In the genomic region with DNA sequence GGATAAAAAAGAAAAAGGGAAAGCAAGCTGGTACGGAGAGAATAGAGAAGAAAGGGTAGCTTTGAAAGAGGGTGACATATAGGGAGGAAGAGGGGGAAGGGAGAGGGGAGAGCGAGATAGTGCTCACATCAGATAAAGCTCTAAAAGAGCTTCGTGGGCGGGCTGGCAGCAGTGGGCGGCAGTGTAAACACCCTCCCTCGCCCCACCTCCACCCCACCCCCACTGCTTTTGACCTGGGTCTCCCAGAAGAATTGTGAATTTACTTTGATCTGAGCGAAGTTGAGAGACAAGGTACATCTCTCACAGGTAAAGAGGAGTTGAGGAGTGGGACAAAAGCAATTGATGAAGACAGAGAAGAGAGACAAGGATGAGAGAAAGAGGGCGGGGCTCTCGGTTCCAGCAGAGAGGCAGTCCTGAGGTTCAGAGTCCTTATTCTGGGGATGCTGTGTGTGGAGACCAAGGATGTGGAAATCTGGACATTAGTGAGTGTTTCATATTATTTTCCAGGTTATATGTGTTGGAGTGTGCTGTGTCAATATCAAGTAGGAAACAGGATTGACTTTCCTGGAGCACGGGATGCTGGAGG, we compare ENCODE assay signal across 8 mouse cellular contexts. TPM values are rescaled to one million over a fixed set of nuclear protein-coding genes. Genes with fewer than 3 reads are reported as not detected.
DNase-seq lines count a peak whose midpoint lies in the region; ATAC-seq lines count a peak whose summit lies in the region.

A gene (plus strand): TSS at position 508 of the 586 bp plus-strand sequence.

- H3K4me1 ChIP-seq in lung, embryonic 15.5 days = no peaks in the 10 kb centered on the region
- H3K4me1 ChIP-seq in forebrain, embryonic 13.5 days = peaks cover 28% of the 10 kb centered on the region
- peaks cover 58% of the 10 kb centered on the region for H3K4me1 ChIP-seq in liver, embryonic 12.5 days
- no peaks in the 10 kb centered on the region for H3K4me1 ChIP-seq in stomach, embryonic 14.5 days (ENCODE audit: control insufficient read depth, insufficient read depth, low read length)

- WGBS in lung, embryonic 15.5 days = 8% methylated on average over 10 of the region's 10 CpGs
- WGBS in forebrain, embryonic 13.5 days = 9% methylated on average over 10 of the region's 10 CpGs
- WGBS in liver, embryonic 12.5 days (ENCODE audit: insufficient replicate concordance) = 10% methylated on average over 10 of the region's 10 CpGs
- WGBS in stomach, embryonic 14.5 days = 11% methylated on average over 10 of the region's 10 CpGs

- no peaks in the 10 kb centered on the region for H3K36me3 ChIP-seq in lung, embryonic 15.5 days
- H3K36me3 ChIP-seq in forebrain, embryonic 13.5 days (ENCODE audit: poor library complexity, severe bottlenecking) = peaks cover 19% of the 10 kb centered on the region
- H3K36me3 ChIP-seq in liver, embryonic 12.5 days = no peaks in the 10 kb centered on the region; the same call in 1 of the 2 replicates
- H3K36me3 ChIP-seq in stomach, embryonic 14.5 days (ENCODE audit: control insufficient read depth, insufficient read depth, low read length) = no peaks in the 10 kb centered on the region

- H3K4me2 ChIP-seq in lung, embryonic 15.5 days = peak within 1 kb of the TSS; percentile 52
- peak within 1 kb of the TSS; percentile 66 for H3K4me2 ChIP-seq in forebrain, embryonic 13.5 days
- H3K4me2 ChIP-seq in liver, embryonic 12.5 days = peak within 1 kb of the TSS; percentile 84
- peak within 1 kb of the TSS; percentile 47 for H3K4me2 ChIP-seq in stomach, embryonic 14.5 days (replicated peaks; ENCODE audit: low read depth, low read length)

- H3K9ac ChIP-seq in lung, embryonic 15.5 days = no peak within 1 kb of the TSS
- peak within 1 kb of the TSS; percentile 55 for H3K9ac ChIP-seq in forebrain, embryonic 13.5 days
- peak within 1 kb of the TSS; percentile 71 for H3K9ac ChIP-seq in liver, embryonic 12.5 days
- H3K9ac ChIP-seq in stomach, embryonic 14.5 days (replicated peaks; ENCODE audit: low read depth, low read length) = no peak within 1 kb of the TSS; the same call in 1 of the 2 replicates

- 0 out of 2 replicates have a peak within 1 kb of the TSS, but pooled peaks have one; percentile 10 for H3K4me3 ChIP-seq in lung, embryonic 15.5 days
- peak within 1 kb of the TSS; percentile 39 for H3K4me3 ChIP-seq in forebrain, embryonic 13.5 days
- peak within 1 kb of the TSS; percentile 60 for H3K4me3 ChIP-seq in liver, embryonic 12.5 days
- H3K4me3 ChIP-seq in stomach, embryonic 14.5 days (ENCODE audit: low read depth, low read length) = peak within 1 kb of the TSS; percentile 16

- H3K9me3 ChIP-seq in lung, embryonic 15.5 days = no peaks in the 10 kb centered on the region
- no peaks in the 10 kb centered on the region for H3K9me3 ChIP-seq in forebrain, embryonic 13.5 days (replicated peaks)
- no peaks in the 10 kb centered on the region for H3K9me3 ChIP-seq in liver, embryonic 12.5 days (replicated peaks)
- H3K9me3 ChIP-seq in stomach, embryonic 14.5 days (ENCODE audit: control insufficient read depth, low read depth, low read length) = no peaks in the 10 kb centered on the region

- H3K27ac ChIP-seq in lung, embryonic 15.5 days = no peak within 1 kb of the TSS
- H3K27ac ChIP-seq in forebrain, embryonic 13.5 days = no peak within 1 kb of the TSS; the same call in 1 of the 2 replicates
- H3K27ac ChIP-seq in liver, embryonic 12.5 days = peak within 1 kb of the TSS; percentile 83
- H3K27ac ChIP-seq in stomach, embryonic 14.5 days (ENCODE audit: low read length) = no peak within 1 kb of the TSS

- ATAC-seq in lung, embryonic 15.5 days (ENCODE audit: borderline replicate concordance, extremely low read depth, low FRiP score, low TSS enrichment) = peak; percentile 54; the same call in 1 of the 2 replicates
- peak; percentile 70 for ATAC-seq in forebrain, embryonic 13.5 days
- peak; percentile 87 for ATAC-seq in liver, embryonic 12.5 days
- ATAC-seq in stomach, embryonic 14.5 days (ENCODE audit: insufficient number of reproducible peaks, insufficient read depth, low FRiP score, low read depth) = peak; percentile 68; the same call in 1 of the 2 replicates

- H3K27me3 ChIP-seq in lung, embryonic 15.5 days = no peaks in the 10 kb centered on the region
- H3K27me3 ChIP-seq in forebrain, embryonic 13.5 days = no peaks in the 10 kb centered on the region
- peaks cover 7% of the 10 kb centered on the region; the same call in 1 of the 2 replicates for H3K27me3 ChIP-seq in liver, embryonic 12.5 days (replicated peaks)
- no peaks in the 10 kb centered on the region for H3K27me3 ChIP-seq in stomach, embryonic 14.5 days (ENCODE audit: control insufficient read depth, insufficient read depth, low read length)

- DNase-seq in lung, postnatal 10 days = no peak
- DNase-seq in adrenal gland, postnatal 4 days (ENCODE audit: low spot score in 2 of 2) = no peak
- no peak for DNase-seq in cerebellum, adult 11 months
- DNase-seq in lung, adult 18-20 months = no peak

RNA-seq across cellular contexts. Expression of the gene that starts here (rescaled TPM):
- 0.84 and 1.7 TPM in 2 replicates for polyA plus RNA-seq in lung, embryonic 15.5 days (2015; fragmentation: Nextera tagmentation; extraction: Ambion mirVana)
- 7.3 and 7.6 TPM in 2 replicates for polyA plus RNA-seq in forebrain, embryonic 13.5 days (2015; fragmentation: Nextera tagmentation; extraction: Ambion mirVana)
- 2.8 and 4.0 TPM in 2 replicates for polyA plus RNA-seq in liver, embryonic 12.5 days (2016; fragmentation: Nextera tagmentation; extraction: Ambion mirVana)
- 1.3 and 2.2 TPM in 2 replicates for polyA plus RNA-seq in stomach, embryonic 14.5 days (2014; fragmentation: Nextera tagmentation; extraction: Ambion mirVana)
- total RNA-seq in adrenal gland, postnatal 4 days (2021) = 1 to 10 TPM; 2.3 to 2.7 TPM

Comparison
In these comparisons a context has a peak if more than half of its experiments do, and no peak if none do; other contexts are left out.
1. H3K4me3 ChIP-seq: peak in every context shown above with its lines; median percentile 60 in liver, embryonic 12.5 days; 39 in forebrain, embryonic 13.5 days; 16 in stomach, embryonic 14.5 days; 10 in lung, embryonic 15.5 days.
2. H3K9ac ChIP-seq: peak in forebrain, embryonic 13.5 days (single experiment) and liver, embryonic 12.5 days (single experiment); none in lung, embryonic 15.5 days (single experiment) and stomach, embryonic 14.5 days (single experiment).
3. Peak in every context shown above with its lines, with median percentiles within 50 percentile points of each other: ATAC-seq and H3K4me2 ChIP-seq.